Mouse (Mus musculus): Measurements from ENCODE around the gene Fibin. TPM values are rescaled to one million over a fixed set of nuclear protein-coding genes. Genes with fewer than 3 reads are reported as not detected.

Gene Fibin
- total RNA-seq, 4 experiments from 2014 or later = 6.7 to 34.6 (median 9.6) TPM

DNA sequence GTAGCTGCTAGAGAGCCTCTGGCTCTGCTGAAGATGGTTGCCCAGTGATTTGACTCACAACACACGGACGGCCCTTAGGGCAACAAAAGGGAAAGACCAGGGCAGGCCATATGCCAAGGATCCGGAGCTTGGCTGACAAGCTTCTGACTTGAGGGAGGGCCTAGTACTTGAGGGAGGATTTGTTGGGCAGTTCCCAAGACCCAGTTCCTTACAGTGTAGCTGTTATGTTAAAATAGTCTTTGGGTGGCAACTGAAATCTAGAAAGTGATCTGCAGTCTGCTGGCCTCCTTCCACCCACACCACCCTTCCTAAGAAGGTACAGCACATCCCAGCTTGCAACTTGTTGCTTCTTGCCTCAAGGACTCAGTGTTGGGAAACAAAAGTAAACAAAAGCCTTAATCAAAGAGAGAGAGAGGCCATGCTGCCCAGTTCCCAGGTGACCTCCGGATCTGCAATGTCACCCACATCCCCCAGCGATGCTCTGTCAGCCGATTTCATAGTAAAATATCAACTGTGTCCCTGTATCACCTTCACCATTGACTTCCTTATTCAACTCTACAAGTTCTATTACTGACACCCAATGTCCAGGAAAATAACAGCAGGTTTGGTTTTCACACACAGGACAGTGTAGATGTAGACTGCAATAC is 48.4 kb downstream of the Fibin start, which contains the start of gene Bbox1:
Gene Bbox1, minus strand, starts transcription at position 52 of the 647 bp plus-strand sequence.
- peak; percentile 2 to 20 for DNase-seq (ENCODE audit: low spot score in 2 of 2)

GRCm38 (mm10) chr2:110314074-110314473 is 48.9 kb downstream of the Fibin start:
- no peak for DNase-seq (ENCODE audit: low spot score in 2 of 2)

DNA sequence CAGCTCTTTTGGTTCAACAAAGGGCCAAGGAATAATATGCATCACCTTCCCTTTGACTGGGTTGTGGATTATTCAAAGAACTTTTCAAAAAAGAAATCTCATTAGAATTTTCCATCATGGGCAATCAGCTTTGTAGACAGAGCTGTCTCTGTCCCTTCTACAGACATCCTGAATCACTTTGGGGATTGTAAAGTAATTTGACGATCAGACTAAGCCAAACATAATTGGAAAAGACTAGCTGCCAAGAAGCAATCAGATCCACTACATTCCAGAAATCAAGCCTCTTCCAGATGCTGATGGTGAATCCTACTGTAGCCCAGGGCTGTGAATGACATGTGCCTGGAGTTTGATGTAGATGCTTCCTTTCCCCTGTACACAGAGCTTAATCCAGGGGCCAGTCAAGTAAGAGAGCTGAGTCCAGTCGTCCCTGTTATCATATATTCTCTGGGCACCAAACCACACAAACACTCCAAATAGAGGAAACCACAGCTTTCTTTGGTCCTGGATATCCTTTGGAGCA is 49.6 kb downstream of the Fibin start:
- DNase-seq (ENCODE audit: low spot score in 2 of 2) = no peak

Other genes starting within 250 kb of the Fibin start
- under 1 TPM in 3 of 4 experiments, not detected in 1; 0.07 to 0.65 (median 0.62) TPM for gene Bbox1, start 48.6 kb downstream of the Fibin start, total RNA-seq (2022)
- not detected for gene Slc5a12, start 234.1 kb upstream of the Fibin start, total RNA-seq (2022)